Mouse (Mus musculus) heart, embryonic 13.5 days (tissue): ENCODE measurements around the gene Ppp4r4. TPM values are rescaled to one million over a fixed set of nuclear protein-coding genes. Genes with fewer than 3 reads are reported as not detected.
"Not testable (repeated sequence)": the region's sequence is repeated elsewhere in the genome, so short reads cannot be mapped to it uniquely, and the experiment has no call there.

Experiments used
- ATAC-seq: fragments of 200-750 bp; cut with Nextera tagmentation; 2 replicates; pipeline ENCODE4 v1.8.0; 2017; ENCODE audit warnings: moderate TSS enrichment; ENCODE audit not compliant: insufficient number of reproducible peaks, low FRiP score, low TSS enrichment; ENCODE audit errors: extremely low read depth
- H3K27ac ChIP-seq: fragments of 300-500 bp; sonication (generic); replicated peaks from 2 replicates; pipeline ENCODE4 v1.5.1; 2015; ENCODE audit warnings: moderate library complexity, mild to moderate bottlenecking, inconsistent platforms
- H3K27me3 ChIP-seq: fragments of 300-500 bp; sonication (generic); replicated peaks from 2 replicates; pipeline ENCODE4 v1.6.1; 2015; ENCODE audit warnings: mild to moderate bottlenecking, inconsistent platforms
- H3K36me3 ChIP-seq: fragments of 300-500 bp; sonication (generic); 2 replicates; pipeline ENCODE4 v1.6.1; 2015; ENCODE audit warnings: mild to moderate bottlenecking, inconsistent platforms
- H3K4me1 ChIP-seq: fragments of 300-500 bp; sonication (generic); 2 replicates; pipeline ENCODE4 v1.6.1; 2015; ENCODE audit warnings: inconsistent platforms
- H3K4me2 ChIP-seq: fragments of 300-500 bp; sonication (generic); 2 replicates; pipeline ENCODE4 v1.6.1; 2015; ENCODE audit warnings: inconsistent platforms, mild to moderate bottlenecking, moderate library complexity
- H3K4me3 ChIP-seq: fragments of 300-500 bp; sonication (generic); 2 replicates; pipeline ENCODE4 v1.5.1; 2015; ENCODE audit warnings: moderate library complexity, mild to moderate bottlenecking, inconsistent platforms
- H3K9ac ChIP-seq: fragments of 300-500 bp; sonication (generic); 2 replicates; pipeline ENCODE4 v1.6.1; 2015; ENCODE audit warnings: inconsistent platforms, mild to moderate bottlenecking, moderate library complexity
- H3K9me3 ChIP-seq: fragments of 300-500 bp; sonication (generic); 2 replicates; pipeline ENCODE4 v1.6.1; 2016; ENCODE audit warnings: inconsistent platforms
- WGBS: fragments of 180-500 bp; shearing (Covaris S2); methylation state at CpG from one replicate; pipeline ENCODE4 v1.1.7; 2015; ENCODE audit warnings: mixed read lengths; 5-methylcytosine and 5-hydroxymethylcytosine counted together
- polyA plus RNA-seq: library from polyadenylated mRNA; unstranded; fragments of >200 nt; fragmentation: Nextera tagmentation; extraction: Ambion mirVana; gene quantifications from 2 replicates; pipeline ENCODE4 v1.2.1, GENCODE M21; 2015

Ppp4r4 gene
- polyA plus RNA-seq, 1 experiment from 2014 or later: 0.19 TPM

DNA sequence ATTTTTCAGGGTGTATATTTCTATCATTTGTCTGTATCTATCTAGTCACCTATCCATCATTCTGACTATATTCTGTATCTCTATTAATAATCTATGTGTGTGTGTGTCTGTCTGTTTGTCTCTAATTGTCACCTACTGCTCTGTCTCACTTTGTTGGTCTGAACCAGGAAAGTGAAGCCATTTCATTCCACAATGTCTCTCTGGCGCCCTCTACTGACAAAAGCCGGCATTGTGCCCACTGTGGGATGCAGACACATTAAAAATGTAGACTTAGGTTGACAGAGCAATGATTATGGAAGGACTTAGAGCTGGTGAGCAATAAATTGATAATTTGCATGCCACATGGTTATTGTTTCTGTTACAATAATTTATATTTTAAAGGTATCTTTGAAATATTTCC lies 111.3 kb downstream of the Ppp4r4 start:
- 0% methylated on average over 2 of the region's 2 CpGs for WGBS
- Histone ChIP-seq H3K4me2 (no peak overlapping the region), H3K4me3 (no peak overlapping the region), H3K27me3 (no peaks in the 10 kb centered on the region), H3K27ac (no peak overlapping the region), H3K4me1 (no peaks in the 10 kb centered on the region), H3K9ac (no peak overlapping the region), H3K9me3 (no peaks in the 10 kb centered on the region), H3K36me3 (no peaks in the 10 kb centered on the region)
- ATAC-seq: no peak

DNA sequence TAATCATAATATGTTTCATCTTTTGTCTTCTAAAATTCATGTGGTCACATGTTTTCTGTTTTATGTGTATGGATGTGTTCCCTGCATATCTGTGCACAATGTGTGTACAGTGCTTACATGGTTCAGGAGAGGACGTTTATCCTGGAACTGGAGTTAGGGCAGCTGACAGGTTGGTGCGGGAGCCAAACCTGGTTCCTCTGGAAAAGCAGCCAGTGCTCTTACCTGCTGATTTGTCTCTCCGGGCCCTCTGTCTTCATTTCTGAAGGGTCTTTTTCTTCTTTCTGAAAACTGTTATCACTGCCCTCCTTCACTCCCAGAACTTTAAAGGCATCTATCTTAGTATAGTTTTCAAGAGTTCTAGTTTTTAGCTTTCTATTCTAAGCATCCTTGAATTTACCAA lies 111.7 kb downstream of the Ppp4r4 start:
- Histone ChIP-seq H3K4me1 (no peaks in the 10 kb centered on the region), H3K27ac (no peak overlapping the region), H3K4me2 (no peak overlapping the region), H3K4me3 (no peak overlapping the region), H3K9ac (no peak overlapping the region), H3K27me3 (no peaks in the 10 kb centered on the region), H3K36me3 (no peaks in the 10 kb centered on the region), H3K9me3 (no peaks in the 10 kb centered on the region)
- WGBS: 72% methylated on average over 3 of the region's 3 CpGs
- no peak for ATAC-seq

DNA sequence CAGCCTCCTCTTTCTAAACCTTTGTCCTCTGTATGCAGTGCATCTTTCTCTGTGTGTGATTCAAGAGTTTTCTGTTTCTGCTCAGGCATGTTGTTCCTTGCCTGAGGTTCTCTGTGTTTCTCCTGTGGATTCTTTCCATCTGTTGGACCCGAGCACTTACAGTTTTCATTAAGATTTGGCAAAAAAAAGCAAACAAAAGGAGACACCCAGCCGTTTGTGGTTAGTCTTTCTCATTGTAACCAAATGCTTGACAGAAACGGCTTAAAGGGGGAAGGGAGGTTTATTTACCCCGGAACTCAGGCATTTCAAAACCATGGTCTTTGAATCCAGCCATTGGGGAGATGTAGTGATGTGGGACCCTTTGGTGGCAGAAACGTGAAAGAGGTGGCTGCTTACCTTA lies 112.5 kb downstream of the Ppp4r4 start:
- 25% methylated on average over 5 of the region's 5 CpGs for WGBS
- Histone ChIP-seq H3K4me3 (no peak overlapping the region), H3K27me3 (no peaks in the 10 kb centered on the region), H3K27ac (no peak overlapping the region), H3K4me1 (no peaks in the 10 kb centered on the region), H3K4me2 (no peak overlapping the region), H3K36me3 (no peaks in the 10 kb centered on the region), H3K9ac (no peak overlapping the region), H3K9me3 (no peaks in the 10 kb centered on the region)
- no peak for ATAC-seq

DNA sequence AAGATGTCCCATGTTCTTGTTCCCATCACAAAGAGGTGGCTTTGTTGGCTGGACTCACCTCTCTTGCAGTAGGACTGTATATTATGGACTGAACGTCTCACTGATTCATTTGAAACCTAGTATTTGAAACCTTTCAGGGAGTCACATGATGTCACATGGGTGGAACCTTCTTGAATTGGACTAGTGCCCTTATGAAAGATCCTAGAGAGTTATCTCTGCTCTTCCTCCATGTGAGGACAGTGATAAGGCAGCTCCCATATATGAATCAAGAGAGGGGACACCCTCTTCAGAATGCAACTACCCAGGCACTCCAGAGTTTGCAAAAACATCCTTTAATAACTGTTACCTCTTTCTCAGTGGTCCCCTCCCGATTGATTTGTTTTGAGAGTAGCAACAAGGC lies 114.2 kb downstream of the Ppp4r4 start:
- H3K4me2 ChIP-seq: no peak overlapping the region
- H3K36me3 ChIP-seq: no peaks in the 10 kb centered on the region
- 0 out of 2 replicates have a peak, but pooled peaks cover 5% of the 10 kb centered on the region for H3K9me3 ChIP-seq
- H3K27me3 ChIP-seq: no peaks in the 10 kb centered on the region
- no peak overlapping the region for H3K9ac ChIP-seq
- no peak overlapping the region for H3K27ac ChIP-seq
- no peak overlapping the region for H3K4me3 ChIP-seq
- no peaks in the 10 kb centered on the region for H3K4me1 ChIP-seq
- ATAC-seq: no peak
- 56% methylated on average over 2 of the region's 2 CpGs for WGBS

DNA sequence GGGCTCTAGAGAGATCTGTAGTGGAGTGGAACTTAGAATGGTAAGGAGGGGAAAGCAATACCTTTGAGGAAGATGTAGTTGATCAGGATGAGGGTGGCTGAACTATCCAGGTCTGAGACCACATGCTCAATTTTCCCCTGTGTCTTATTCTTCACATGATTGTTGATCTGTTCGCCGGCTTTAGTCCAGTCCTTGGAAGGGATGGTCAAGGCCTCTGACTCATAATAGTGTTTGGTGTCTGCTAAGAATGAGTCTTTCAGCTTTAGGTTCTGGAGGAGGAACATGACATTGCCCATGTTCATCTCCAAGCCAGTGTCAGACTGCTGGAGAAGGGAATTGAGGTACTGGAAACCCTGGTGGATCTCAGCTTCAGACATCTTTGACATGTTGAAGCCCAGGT lies 121.8 kb downstream of the Ppp4r4 start:
- Histone ChIP-seq H3K36me3 (no peaks in the 10 kb centered on the region), H3K4me2 (no peak overlapping the region), H3K9ac (no peak overlapping the region), H3K27ac (no peak overlapping the region), H3K27me3 (no peaks in the 10 kb centered on the region), H3K4me1 (no peaks in the 10 kb centered on the region), H3K4me3 (no peak overlapping the region), H3K9me3 (0 out of 2 replicates have a peak, but pooled peaks cover 5% of the 10 kb centered on the region)
- ATAC-seq: no peak
- 83% methylated on average over 2 of the region's 2 CpGs for WGBS

DNA sequence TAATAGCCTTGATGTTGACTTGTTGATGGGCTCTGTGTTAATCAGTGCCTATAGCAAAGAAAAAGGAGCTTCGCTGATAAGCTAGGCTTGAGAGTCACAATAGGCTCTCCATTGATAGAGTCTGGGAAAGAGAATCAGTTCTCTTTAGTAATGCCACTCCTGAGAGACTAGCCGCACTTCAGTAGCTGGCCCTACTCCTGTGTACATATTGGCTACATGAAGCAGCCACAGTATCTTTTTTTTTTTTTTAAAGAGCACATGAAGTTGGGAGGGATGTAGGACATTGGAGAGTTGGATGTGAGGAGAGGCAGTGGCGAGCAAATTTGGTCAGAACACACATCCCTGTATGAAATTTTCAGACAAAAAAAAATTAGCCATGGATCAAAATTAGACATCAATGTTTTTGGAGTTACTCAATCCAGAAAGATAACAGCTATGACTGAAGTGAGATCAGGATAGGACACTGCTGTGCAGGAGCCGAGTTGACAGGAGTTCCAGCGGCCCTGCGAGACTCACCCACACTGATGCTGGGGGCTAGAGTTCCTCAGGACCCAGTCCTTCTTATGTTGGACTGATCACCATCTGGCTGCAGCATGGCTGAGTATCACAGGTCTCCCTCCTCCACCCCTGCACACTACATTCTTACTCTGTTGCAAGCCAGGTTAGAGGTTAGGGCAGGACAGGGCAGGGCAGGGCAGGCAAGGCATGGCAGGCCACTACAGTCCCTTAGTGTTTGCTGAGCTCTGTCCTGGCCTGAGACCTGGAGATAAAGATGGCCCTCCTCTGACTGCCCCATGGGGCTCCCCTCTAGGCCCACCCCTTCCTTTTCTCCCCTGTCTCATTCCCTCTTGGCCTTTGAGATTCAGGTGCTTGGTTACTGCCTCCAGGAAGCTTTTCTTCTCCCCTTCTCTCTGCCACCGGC lies 123.3 kb downstream of the Ppp4r4 start:
- H3K36me3 ChIP-seq: no peaks in the 10 kb centered on the region
- ATAC-seq: no peak
- no peaks in the 10 kb centered on the region for H3K4me1 ChIP-seq
- no peak overlapping the region for H3K4me2 ChIP-seq
- H3K9me3 ChIP-seq: no peaks in the 10 kb centered on the region
- 76% methylated on average over 7 of the region's 7 CpGs for WGBS
- no peak overlapping the region for H3K4me3 ChIP-seq
- no peak overlapping the region for H3K9ac ChIP-seq
- no peak overlapping the region for H3K27ac ChIP-seq
- no peaks in the 10 kb centered on the region for H3K27me3 ChIP-seq

DNA sequence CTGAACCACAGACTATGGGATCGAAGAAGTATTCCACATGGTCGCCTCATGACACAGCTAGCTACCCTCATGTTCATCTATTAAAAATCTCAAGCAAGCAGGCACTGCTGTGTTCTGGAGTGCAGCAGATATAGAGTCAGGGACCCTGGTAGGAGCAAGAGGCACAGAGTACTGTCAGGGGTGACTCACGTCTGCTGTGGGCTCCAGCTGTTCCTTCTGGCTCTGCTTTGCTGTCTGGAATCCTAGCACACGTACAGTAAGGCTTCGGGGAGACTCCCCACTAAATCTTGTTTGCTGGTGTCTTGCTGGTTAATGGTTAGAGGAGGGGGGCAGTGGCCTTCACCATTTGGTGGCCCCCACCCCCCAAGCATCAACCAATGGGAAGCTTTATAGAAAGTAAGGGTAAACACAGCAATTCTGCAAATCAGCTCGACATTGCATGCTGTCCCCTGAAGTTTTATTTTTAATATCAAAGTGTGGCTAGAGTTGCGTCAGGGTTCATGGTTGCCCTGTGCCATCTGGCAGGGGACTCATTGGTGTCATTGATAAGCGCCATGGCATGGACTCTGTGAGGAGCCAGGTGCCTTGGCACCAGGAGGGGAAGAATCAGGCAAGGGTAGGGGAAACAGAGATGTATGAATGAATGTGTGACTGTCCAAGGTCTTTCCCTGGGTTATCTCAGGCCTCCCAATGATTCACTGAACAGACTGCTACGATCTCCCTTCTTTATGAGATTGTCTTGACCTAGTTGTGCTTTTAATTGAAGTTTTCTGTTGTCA lies 125.0 kb downstream of the Ppp4r4 start, which contains the start of gene Serpina6:
Serpina6 (minus strand) TSS at position 365 of the 779 bp plus-strand sequence.
- Histone ChIP-seq H3K4me1 (no peaks in the 10 kb centered on the region), H3K27me3 (no peaks in the 10 kb centered on the region), H3K36me3 (no peaks in the 10 kb centered on the region), H3K9ac (no peak within 1 kb of the TSS), H3K4me2 (no peak within 1 kb of the TSS), H3K4me3 (no peak within 1 kb of the TSS), H3K9me3 (no peaks in the 10 kb centered on the region), H3K27ac (no peak within 1 kb of the TSS)
- 69% methylated on average over 9 of the region's 9 CpGs for WGBS
- no peak for ATAC-seq

DNA sequence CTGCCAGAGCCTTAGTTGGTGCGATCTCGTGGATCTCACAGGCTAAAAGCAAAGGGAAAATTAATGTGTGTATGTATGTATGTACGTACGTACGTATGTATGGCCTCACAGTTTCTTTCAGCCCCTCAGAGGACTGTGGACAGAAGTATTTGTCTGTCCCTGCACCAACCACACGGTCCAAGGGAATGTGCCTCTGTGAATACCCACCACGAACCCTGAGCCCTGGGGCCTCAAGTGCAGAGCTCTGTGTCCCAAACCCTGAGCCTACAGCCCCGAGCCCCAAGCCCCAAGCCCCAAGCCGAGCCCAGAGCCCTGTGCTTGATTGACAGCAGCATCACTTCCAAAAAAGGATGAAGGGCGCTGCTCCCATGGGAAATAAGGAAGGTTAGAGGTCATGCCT lies 125.9 kb downstream of the Ppp4r4 start:
- H3K27me3 ChIP-seq: no peaks in the 10 kb centered on the region
- no peaks in the 10 kb centered on the region for H3K4me1 ChIP-seq
- 77% methylated on average over 10 of the region's 10 CpGs for WGBS
- no peak overlapping the region for H3K4me3 ChIP-seq
- no peak overlapping the region for H3K27ac ChIP-seq
- no peak for ATAC-seq
- no peaks in the 10 kb centered on the region for H3K36me3 ChIP-seq
- no peaks in the 10 kb centered on the region for H3K9me3 ChIP-seq
- H3K9ac ChIP-seq: no peak overlapping the region
- H3K4me2 ChIP-seq: no peak overlapping the region

DNA sequence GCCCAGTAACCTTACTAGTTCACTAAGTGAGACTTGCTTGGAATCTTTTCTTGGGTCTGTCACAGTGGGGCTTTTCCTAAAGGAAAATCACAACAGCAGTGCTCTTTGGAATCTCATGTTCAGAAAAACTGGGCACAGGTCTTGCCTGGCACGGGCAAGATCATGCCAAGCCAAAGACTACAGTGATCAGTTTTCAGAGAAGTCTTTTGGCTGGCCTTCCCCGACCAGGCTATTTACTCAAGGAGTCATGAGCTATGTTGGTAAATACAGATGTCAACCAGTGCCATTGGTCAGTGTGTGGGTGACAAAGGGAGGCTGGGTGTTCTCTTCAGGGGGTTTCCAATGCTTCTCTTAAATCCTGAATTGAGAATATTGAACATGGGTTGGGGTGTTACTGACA lies 127.1 kb downstream of the Ppp4r4 start:
- H3K9ac ChIP-seq: no peak overlapping the region
- H3K4me1 ChIP-seq: no peaks in the 10 kb centered on the region
- H3K36me3 ChIP-seq: no peaks in the 10 kb centered on the region
- ATAC-seq: no peak
- H3K4me2 ChIP-seq: no peak overlapping the region
- no peaks in the 10 kb centered on the region for H3K27me3 ChIP-seq
- WGBS: 65% methylated on average over 2 of the region's 2 CpGs
- H3K4me3 ChIP-seq: no peak overlapping the region
- no peak overlapping the region for H3K27ac ChIP-seq
- no peaks in the 10 kb centered on the region for H3K9me3 ChIP-seq

DNA sequence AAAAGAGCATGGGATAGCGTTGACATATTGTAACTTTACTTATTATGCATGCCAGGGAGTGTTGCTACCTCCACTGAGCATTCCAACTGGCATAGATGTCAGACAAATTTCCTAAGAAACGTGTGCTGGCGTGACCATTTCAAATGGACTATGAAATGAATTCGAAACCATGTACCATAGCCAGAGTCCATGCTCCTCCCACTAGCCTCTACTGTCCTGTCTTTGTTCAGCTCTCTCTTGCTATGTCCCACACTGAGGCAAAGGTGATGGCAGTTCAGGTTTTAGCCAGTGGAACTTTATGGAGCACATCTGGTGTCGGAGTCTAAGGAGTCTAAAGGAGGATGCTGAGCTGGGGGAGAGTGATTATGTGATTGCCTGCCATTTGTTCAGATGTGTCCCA lies 128.0 kb downstream of the Ppp4r4 start:
- H3K9ac ChIP-seq: no peak overlapping the region
- H3K4me3 ChIP-seq: no peak overlapping the region
- no peaks in the 10 kb centered on the region for H3K9me3 ChIP-seq
- H3K4me1 ChIP-seq: no peaks in the 10 kb centered on the region
- no peak overlapping the region for H3K4me2 ChIP-seq
- no peaks in the 10 kb centered on the region for H3K27me3 ChIP-seq
- WGBS: 72% methylated on average over 5 of the region's 5 CpGs
- no peak for ATAC-seq
- H3K36me3 ChIP-seq: no peaks in the 10 kb centered on the region
- no peak overlapping the region for H3K27ac ChIP-seq

DNA sequence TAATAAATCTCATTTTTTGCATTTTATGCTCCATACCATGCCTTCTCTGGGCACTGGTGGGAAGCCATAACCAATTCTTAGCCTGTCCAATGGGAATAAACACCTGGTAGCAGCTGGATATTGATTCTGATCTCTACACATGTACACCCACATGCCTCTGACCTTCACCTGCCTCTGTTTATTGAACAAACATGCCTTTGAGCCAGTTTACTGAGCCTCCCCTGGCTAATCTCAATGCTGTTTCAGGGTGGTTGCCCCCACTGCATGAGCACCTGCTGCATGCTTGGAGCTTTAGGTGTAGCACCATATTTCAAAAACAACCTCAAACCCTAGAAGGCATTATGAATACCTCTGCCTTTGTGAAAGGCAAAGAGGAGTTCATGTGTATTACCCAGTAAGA lies 130.0 kb downstream of the Ppp4r4 start:
- ATAC-seq, H3K27ac ChIP-seq, H3K9me3 ChIP-seq, H3K4me3 ChIP-seq, H3K9ac ChIP-seq, H3K4me1 ChIP-seq, H3K36me3 ChIP-seq, H3K27me3 ChIP-seq, H3K4me2 ChIP-seq: not testable (repeated sequence)
